Mouse (Mus musculus) ES-Bruce4 (cell line): ENCODE results near the gene Raet1e. TPM values are rescaled to one million over a fixed set of nuclear protein-coding genes. Genes with fewer than 3 reads are reported as not detected.
"Not testable (repeated sequence)": the region's sequence is repeated elsewhere in the genome, so short reads cannot be mapped to it uniquely, and the experiment has no call there.

Experiments
- H3K27ac ChIP-seq: 2 replicates; pipeline ENCODE4 v1.5.1; 2012; ENCODE audit warnings: low read length, inconsistent platforms; ENCODE audit not compliant: insufficient read depth
- H3K27me3 ChIP-seq: 2 replicates; pipeline ENCODE4 v1.6.1; 2012; ENCODE audit warnings: mild to moderate bottlenecking, low read length, inconsistent platforms; ENCODE audit not compliant: control insufficient read depth, poor library complexity, insufficient read depth, severe bottlenecking
- H3K36me3 ChIP-seq: 2 replicates; pipeline ENCODE4 v1.6.1; 2012; ENCODE audit warnings: inconsistent platforms, mild to moderate bottlenecking, low read length, moderate library complexity; ENCODE audit not compliant: control insufficient read depth, poor library complexity, insufficient read depth, severe bottlenecking
- H3K4me1 ChIP-seq: one replicate; pipeline ENCODE4 v1.8.1; 2011; ENCODE audit warnings: low read length; ENCODE audit not compliant: control insufficient read depth, insufficient read depth
- H3K4me3 ChIP-seq: 2 replicates; pipeline ENCODE4 v1.5.1; 2011; ENCODE audit warnings: low read depth, mild to moderate bottlenecking, low read length
- H3K9ac ChIP-seq: 2 replicates; pipeline ENCODE4 v1.6.1; 2012; ENCODE audit warnings: low read depth, mild to moderate bottlenecking, inconsistent platforms; ENCODE audit not compliant: poor library complexity, severe bottlenecking
- H3K9me3 ChIP-seq: replicated peaks from 2 replicates; pipeline ENCODE4 v1.6.1; 2012; ENCODE audit warnings: mild to moderate bottlenecking, low read length, inconsistent platforms; ENCODE audit not compliant: control insufficient read depth, poor library complexity, insufficient read depth, severe bottlenecking
- polyA plus RNA-seq: library from polyadenylated mRNA; stranded (reverse); fragments of >200 nt; gene quantifications from 2 replicates; pipeline ENCODE4 v1.2.4, GENCODE M21; 2011; ENCODE audit warnings: low read depth; ENCODE audit not compliant: missing spikeins, insufficient read depth, insufficient read length

Gene Raet1e
- polyA plus RNA-seq, 1 experiment: 12.3 TPM

- H3K4me3 ChIP-seq, H3K4me1 ChIP-seq, H3K27ac ChIP-seq, H3K9me3 ChIP-seq, H3K36me3 ChIP-seq, H3K9ac ChIP-seq, H3K27me3 ChIP-seq: not testable (repeated sequence)
These were observed 203.3 kb downstream of the Raet1e start for GRCm38 (mm10) chr10:22361415-22362352.

- not testable (repeated sequence) for H3K27me3 ChIP-seq, H3K36me3 ChIP-seq, H3K4me3 ChIP-seq, H3K27ac ChIP-seq, H3K9ac ChIP-seq, H3K9me3 ChIP-seq, H3K4me1 ChIP-seq
These were observed 204.1 kb downstream of the Raet1e start for GRCm38 (mm10) chr10:22362466-22362865.

GRCm38 (mm10) chr10:22364915-22365314, 206.5 kb downstream of the Raet1e start:
- H3K4me1 ChIP-seq, H3K9ac ChIP-seq, H3K4me3 ChIP-seq, H3K27ac ChIP-seq, H3K36me3 ChIP-seq, H3K27me3 ChIP-seq, H3K9me3 ChIP-seq: not testable (repeated sequence)

GRCm38 (mm10) chr10:22381226-22381625, 222.9 kb downstream of the Raet1e start:
- not testable (repeated sequence) for H3K36me3 ChIP-seq, H3K9me3 ChIP-seq, H3K27me3 ChIP-seq, H3K4me3 ChIP-seq, H3K27ac ChIP-seq, H3K4me1 ChIP-seq, H3K9ac ChIP-seq

- H3K27me3 ChIP-seq, H3K36me3 ChIP-seq, H3K9me3 ChIP-seq, H3K9ac ChIP-seq, H3K4me3 ChIP-seq, H3K27ac ChIP-seq, H3K4me1 ChIP-seq: not testable (repeated sequence)
These were observed 231.8 kb downstream of the Raet1e start for GRCm38 (mm10) chr10:22390146-22390545.

- H3K9me3 ChIP-seq, H3K27ac ChIP-seq, H3K4me3 ChIP-seq, H3K4me1 ChIP-seq, H3K36me3 ChIP-seq, H3K9ac ChIP-seq, H3K27me3 ChIP-seq: not testable (repeated sequence)
These were observed 233.2 kb downstream of the Raet1e start for GRCm38 (mm10) chr10:22391616-22392015.

GRCm38 (mm10) chr10:22393028-22393824, 234.9 kb downstream of the Raet1e start:
- H3K4me3 ChIP-seq, H3K9me3 ChIP-seq, H3K36me3 ChIP-seq, H3K27me3 ChIP-seq, H3K27ac ChIP-seq, H3K4me1 ChIP-seq, H3K9ac ChIP-seq: not testable (repeated sequence)

- not testable (repeated sequence) for H3K27me3 ChIP-seq, H3K4me1 ChIP-seq, H3K9ac ChIP-seq, H3K9me3 ChIP-seq, H3K36me3 ChIP-seq, H3K27ac ChIP-seq, H3K4me3 ChIP-seq
These were observed 238.3 kb downstream of the Raet1e start for GRCm38 (mm10) chr10:22396680-22397079.
